Mouse (Mus musculus) thymus, adult 2 months (tissue): Measurements from ENCODE around the gene Nup107.

Experiments used
- CTCF ChIP-seq: fragments of 200-500 bp; IDR thresholded peaks from 2 replicates; pipeline ENCODE4 v1.5.1; 2012; ENCODE audit warnings: mild to moderate bottlenecking, control low read depth, low read length, moderate library complexity, borderline replicate concordance; ENCODE audit not compliant: control insufficient read depth, poor library complexity, insufficient read depth; ENCODE audit errors: extremely low read depth
- POLR2A ChIP-seq: fragments of 200-500 bp; IDR thresholded peaks from 2 replicates; pipeline ENCODE4 v1.6.1; 2012; ENCODE audit warnings: mild to moderate bottlenecking, low read length, control low read depth, moderate library complexity; ENCODE audit not compliant: control insufficient read depth, poor library complexity, insufficient read depth; ENCODE audit errors: extremely low read depth

DNA sequence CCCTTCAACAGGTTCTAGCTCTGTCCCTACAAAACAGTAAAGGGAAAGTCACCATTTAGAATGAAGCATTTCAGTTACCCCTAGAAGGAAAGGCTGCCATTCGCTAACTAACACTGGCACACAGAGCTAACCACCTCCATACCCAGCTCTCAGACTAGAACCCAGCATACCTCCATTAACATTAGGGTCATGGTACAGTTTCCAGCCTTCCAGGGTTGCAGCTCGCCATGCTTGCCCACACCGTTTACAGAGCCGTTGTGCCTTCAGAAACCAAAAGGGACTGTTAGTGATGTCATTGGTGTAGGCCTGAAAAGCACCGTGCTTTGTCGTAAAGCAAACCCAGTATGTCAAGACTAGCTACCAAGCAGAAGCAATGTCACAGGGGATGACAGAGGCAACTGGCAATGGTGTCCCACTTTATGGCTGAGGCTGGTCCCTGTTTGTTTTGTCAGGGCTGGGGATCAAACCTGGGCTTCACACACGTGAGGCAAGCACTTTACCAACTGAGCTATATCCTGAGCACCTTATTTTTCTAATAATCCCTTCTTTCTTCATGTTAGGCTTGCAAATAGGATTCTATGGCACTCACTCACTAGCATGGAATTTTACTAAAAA lies 19.3 kb downstream of the Nup107 start:
- TF ChIP-seq CTCF (no peak), POLR2A (no peak)
